In genomic region chr19:10776906-10777305, GRCm38 (mm10) we compare ENCODE assay signal across 20 mouse cellular contexts. TPM values are rescaled to one million over a fixed set of nuclear protein-coding genes. Genes with fewer than 3 reads are reported as not detected.
"Had no signal": no experiment of that assay in that cellular context is flagged by ENCODE, and none has a peak within 500 bp of the region (broad histone marks: within the 10 kb centered on the region; RNA-seq: fewer than 3 reads in every experiment).

No protein-coding gene starts in this region.

- H3K27ac ChIP-seq: liver, embryonic 13.5 days; liver, embryonic 15.5 days; lung, embryonic 15.5 days; midbrain, embryonic 10.5 days; midbrain, embryonic 13.5 days; neural tube, embryonic 12.5 days had no signal

- H3K27me3 ChIP-seq: liver, embryonic 13.5 days; liver, embryonic 15.5 days; lung, embryonic 15.5 days; midbrain, embryonic 13.5 days; neural tube, embryonic 12.5 days had no signal

- ATAC-seq: liver, postnatal 0 days; lung, postnatal 0 days; midbrain, embryonic 13.5 days; midbrain, embryonic 16.5 days had no signal

- H3K4me2 ChIP-seq: liver, embryonic 11.5 days; liver, embryonic 13.5 days; liver, embryonic 15.5 days; lung, embryonic 15.5 days; midbrain, embryonic 13.5 days; neural tube, embryonic 12.5 days had no signal

- DNase-seq: liver; liver, embryonic 13.5 days; liver, postnatal 0 days; lung, adult 2 months; lung, postnatal 14 days; lung, postnatal 4 days; right cerebral cortex, postnatal 25 days; right cerebral cortex, postnatal 4 days; spleen, adult 18-20 months; thymus, adult 2 months had no signal

- H3K36me3 ChIP-seq: liver, embryonic 13.5 days; liver, embryonic 15.5 days; lung, embryonic 15.5 days; midbrain, embryonic 10.5 days; midbrain, embryonic 13.5 days; neural tube, embryonic 12.5 days had no signal

- H3K4me3 ChIP-seq: liver, embryonic 13.5 days; liver, embryonic 15.5 days; lung, embryonic 15.5 days; midbrain, embryonic 10.5 days; midbrain, embryonic 13.5 days; myocyte; neural tube, embryonic 12.5 days had no signal

- H3K9me3 ChIP-seq: liver, embryonic 13.5 days; liver, embryonic 15.5 days; lung, embryonic 15.5 days; midbrain, embryonic 10.5 days; midbrain, embryonic 13.5 days; neural tube, embryonic 12.5 days had no signal

- H3K4me1 ChIP-seq: liver, embryonic 13.5 days; liver, embryonic 15.5 days; lung, embryonic 15.5 days; midbrain, embryonic 10.5 days; midbrain, embryonic 13.5 days; neural tube, embryonic 12.5 days had no signal

- H3K9ac ChIP-seq: liver, embryonic 13.5 days; liver, embryonic 15.5 days; liver, postnatal 0 days; lung, embryonic 15.5 days; midbrain, embryonic 13.5 days; neural tube, embryonic 12.5 days had no signal

RNA-seq across cellular contexts. Expression of gene Cd5, which starts 38.1 kb away (rescaled TPM):
- polyA plus RNA-seq: liver, embryonic 11.5 days; liver, embryonic 13.5 days; liver, embryonic 15.5 days; midbrain, embryonic 10.5 days; myocyte had no signal

RNA-seq across cellular contexts. Expression of gene Cd6, which starts 53.0 kb away (rescaled TPM):
- polyA plus RNA-seq: liver, embryonic 11.5 days; liver, embryonic 15.5 days; lung, postnatal 0 days; midbrain, embryonic 10.5 days; midbrain, embryonic 13.5 days; midbrain, embryonic 16.5 days; myocyte; neural tube, embryonic 12.5 days; neural tube, embryonic 14.5 days had no signal
